ENCODE assay signal across 10 mouse cellular contexts in the genomic region with DNA sequence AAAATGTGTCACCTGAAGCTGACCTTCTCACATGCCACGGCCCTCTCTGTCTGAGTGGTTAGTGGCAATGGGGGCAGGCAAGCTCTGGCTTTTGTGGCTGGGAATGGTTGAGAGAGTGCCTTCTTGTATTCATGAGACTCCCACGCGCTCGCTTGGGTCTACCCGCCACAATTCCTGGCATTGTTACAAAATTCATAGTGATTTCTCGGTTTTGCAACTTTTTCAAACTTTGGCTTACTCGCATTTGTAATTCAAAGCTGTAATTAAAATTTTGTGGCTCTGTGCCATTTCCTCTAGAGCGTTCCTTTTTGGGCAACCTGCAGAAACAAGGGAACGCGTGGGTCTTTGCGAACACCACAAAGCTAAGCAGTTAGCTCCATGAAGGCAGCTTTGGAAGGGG.
DNase-seq lines count a peak whose midpoint lies in the region; TF ChIP-seq lines count a peak whose summit lies in the region.
"Had no signal": no experiment of that assay in that cellular context is flagged by ENCODE, and none has a peak within 500 bp of the region (broad histone marks: within the 10 kb centered on the region; RNA-seq: fewer than 3 reads in every experiment).

No protein-coding gene starts in this region.

- peak; percentile 68 for DNase-seq in Muller cell, postnatal 12 days (ENCODE audit: inconsistent ontology term)
- DNase-seq in brain, embryonic 14.5 days (ENCODE audit: low read depth): peak; percentile 20
- DNase-seq in layer of hippocampus, adult 9-10 months (ENCODE audit: low spot score): peak; percentile 41
- DNase-seq in right cerebral cortex, adult 2 months (ENCODE audit: low spot score in 2 of 2): peak; percentile 59 to 71
- DNase-seq in spleen, postnatal 10 days (ENCODE audit: low spot score in 2 of 2): no peak
- DNase-seq in embryo, embryonic 11 days: no peak
- no peak for DNase-seq in kidney, postnatal 10 days
- DNase-seq: cerebellum, adult 9-10 months; kidney, adult 8-10 months; liver had no signal

- no peak for TF ChIP-seq CTCF in brain, embryonic 14.5 days (IDR thresholded peaks at IDR 0.05; ENCODE audit: borderline replicate concordance, extremely low read depth, insufficient read depth, insufficient read length)

- TF ChIP-seq POLR2A in brain, embryonic 14.5 days (IDR thresholded peaks at IDR 0.05; ENCODE audit: borderline replicate concordance, extremely low read depth, insufficient read depth, insufficient read length, poor library complexity, severe bottlenecking): no peak

Comparison
In these comparisons a context has a peak if more than half of its experiments do, and no peak if none do; other contexts are left out.
1. DNase-seq: peak in Muller cell, postnatal 12 days (single experiment), brain, embryonic 14.5 days (single experiment), layer of hippocampus, adult 9-10 months (single experiment) and right cerebral cortex, adult 2 months (2 of 2); none in spleen, postnatal 10 days (0 of 2), embryo, embryonic 11 days (single experiment) and kidney, postnatal 10 days (single experiment).